Mouse (Mus musculus) gastrocnemius, adult 2 months (tissue): ENCODE measurements around the gene Slc25a45. TPM values are rescaled to one million over a fixed set of nuclear protein-coding genes. Genes with fewer than 3 reads are reported as not detected.
A peak's percentile ranks its signal among the peaks of the same experiment; 100 is the strongest.
"Not testable (repeated sequence)": the region's sequence is repeated elsewhere in the genome, so short reads cannot be mapped to it uniquely, and the experiment has no call there.

ENCODE experiments used
- DNase-seq: peaks from one replicate; pipeline ENCODE4 v3.0.0; 2022
- H3K27ac ChIP-seq: fragments of 200-600 bp; 2 replicates; pipeline ENCODE4 v1.8.1; 2022; ENCODE audit warnings: mild to moderate bottlenecking
- H3K4me3 ChIP-seq: fragments of 200-600 bp; 2 replicates; pipeline ENCODE4 v1.8.1; 2022; ENCODE audit warnings: mild to moderate bottlenecking, moderate library complexity
- CTCF ChIP-seq: fragments of 200-600 bp; IDR thresholded peaks from 2 replicates; pipeline ENCODE4 v1.8.1; 2022; ENCODE audit warnings: antibody characterized with exemption, mild to moderate bottlenecking, moderate library complexity
- intact Hi-C: fragments of 180-260 bp; cut with DNase I; formaldehyde crosslinking; loops from one replicate; pipeline ENCODE4 v1.15.1; 2025
- total RNA-seq, 2 experiments: library from RNA; stranded (reverse); gene quantifications; 2 replicates each; pipeline ENCODE4 v1.2.3; 2021

The Slc25a45 gene
- total RNA-seq, 2 experiments from 2014 or later, result 0.79 to 0.84 TPM

- intact Hi-C loops, result no loop called here
- no peak for DNase-seq
- peak overlapping the region; percentile 63 for H3K27ac ChIP-seq
- no peak for TF ChIP-seq CTCF
- H3K4me3 ChIP-seq, result no peak overlapping the region
Measured at GRCm38 (mm10) chr19:5871683-5872082, 5.9 kb upstream of the Slc25a45 start.

- TF ChIP-seq CTCF, result no peak
- Histone ChIP-seq H3K27ac (peak overlapping the region; percentile 12; the same call in 1 of the 2 replicates), H3K4me3 (no peak overlapping the region)
- no peak for DNase-seq
- intact Hi-C loops, result no loop called here
Measured at GRCm38 (mm10) chr19:5872528-5872927, 5.1 kb upstream of the Slc25a45 start.

- H3K4me3 ChIP-seq, result no peak overlapping the region
- DNase-seq, result no peak
- intact Hi-C loops, result no loop called here
Measured at GRCm38 (mm10) chr19:5872931-5873556, 4.6 kb upstream of the Slc25a45 start.

GRCm38 (mm10) chr19:5874391-5874968 is 3.1 kb upstream of the Slc25a45 start:
- Histone ChIP-seq H3K27ac (peak overlapping the region; percentile 94), H3K4me3 (peak overlapping the region; percentile 76)
- TF ChIP-seq CTCF, result no peak
- DNase-seq, result no peak
- intact Hi-C loops, result no loop called here

More at GRCm38 (mm10) chr19:5872931-5873556, 4.6 kb upstream of the Slc25a45 start:
- H3K27ac ChIP-seq, result no peak overlapping the region
- TF ChIP-seq CTCF, result no peak

- intact Hi-C loops, result no loop called here
- TF ChIP-seq CTCF, result no peak
- Histone ChIP-seq H3K27ac (peak within 1 kb of the TSS; percentile 94), H3K4me3 (peak within 1 kb of the TSS; percentile 76)
- peak; percentile 95 for DNase-seq
Measured at GRCm38 (mm10) chr19:5874969-5875480, 2.6 kb upstream of the Slc25a45 start, which contains the start of gene Frmd8. Frmd8 (minus strand) TSS chr19:5875274.

- Histone ChIP-seq H3K27ac (peak overlapping the region; percentile 84), H3K4me3 (peak overlapping the region; percentile 68)
- no peak for TF ChIP-seq CTCF
- DNase-seq, result peak; percentile 62
- intact Hi-C loops, result loop anchor here (2.0 kb wide), 1 partner anchor 86 kb away; no protein-coding TSS in a partner anchor
Measured at GRCm38 (mm10) chr19:5878362-5878722, 734 bp downstream of the Slc25a45 start.

- no peak for DNase-seq
- no peak for TF ChIP-seq CTCF
- peak overlapping the region; percentile 84; the same call in 1 of the 2 replicates for H3K27ac ChIP-seq
- intact Hi-C loops, result loop anchor here (2.0 kb wide), 1 partner anchor 86 kb away; no protein-coding TSS in a partner anchor
- H3K4me3 ChIP-seq, result peak overlapping the region; percentile 68
Measured at GRCm38 (mm10) chr19:5878916-5879315, 1.3 kb downstream of the Slc25a45 start.

GRCm38 (mm10) chr19:5879735-5880134 is 2.1 kb downstream of the Slc25a45 start:
- intact Hi-C loops, result loop anchor here (2.0 kb wide), 1 partner anchor 87 kb away; no protein-coding TSS in a partner anchor
- H3K27ac ChIP-seq, result no peak overlapping the region
- DNase-seq, result no peak
- TF ChIP-seq CTCF, result no peak
- no peak overlapping the region for H3K4me3 ChIP-seq

- Histone ChIP-seq H3K4me3 (no peak overlapping the region), H3K27ac (no peak overlapping the region)
- TF ChIP-seq CTCF, result no peak
- intact Hi-C loops, result no loop called here
- DNase-seq, result no peak
Measured at GRCm38 (mm10) chr19:5881155-5881554, 3.5 kb downstream of the Slc25a45 start.

GRCm38 (mm10) chr19:5882079-5882478 is 4.5 kb downstream of the Slc25a45 start:
- H3K27ac ChIP-seq, H3K4me3 ChIP-seq, intact Hi-C loops, DNase-seq: not testable (repeated sequence)

- H3K4me3 ChIP-seq, result no peak overlapping the region
- intact Hi-C loops, result no loop called here
Measured at GRCm38 (mm10) chr19:5883935-5884334, 6.3 kb downstream of the Slc25a45 start.

GRCm38 (mm10) chr19:5885838-5886237 is 8.2 kb downstream of the Slc25a45 start:
- no peak overlapping the region for H3K27ac ChIP-seq
- intact Hi-C loops, result no loop called here
- H3K4me3 ChIP-seq, result no peak overlapping the region
- TF ChIP-seq CTCF, result peak; percentile 67
- DNase-seq, result no peak

More at GRCm38 (mm10) chr19:5883935-5884334, 6.3 kb downstream of the Slc25a45 start:
- H3K27ac ChIP-seq, result no peak overlapping the region
- DNase-seq, result no peak
- no peak for TF ChIP-seq CTCF

GRCm38 (mm10) chr19:5887234-5887815 is 9.7 kb downstream of the Slc25a45 start:
- intact Hi-C loops, result no loop called here
- Histone ChIP-seq H3K27ac (no peak overlapping the region), H3K4me3 (no peak overlapping the region)
- no peak for DNase-seq
- no peak for TF ChIP-seq CTCF
